Mouse (Mus musculus): ENCODE measurements around the gene Ier2. TPM values are rescaled to one million over a fixed set of nuclear protein-coding genes. Genes with fewer than 3 reads are reported as not detected.

Ier2 gene
- polyA plus RNA-seq, 1 experiment from 2014 or later = 20.1 TPM

DNA sequence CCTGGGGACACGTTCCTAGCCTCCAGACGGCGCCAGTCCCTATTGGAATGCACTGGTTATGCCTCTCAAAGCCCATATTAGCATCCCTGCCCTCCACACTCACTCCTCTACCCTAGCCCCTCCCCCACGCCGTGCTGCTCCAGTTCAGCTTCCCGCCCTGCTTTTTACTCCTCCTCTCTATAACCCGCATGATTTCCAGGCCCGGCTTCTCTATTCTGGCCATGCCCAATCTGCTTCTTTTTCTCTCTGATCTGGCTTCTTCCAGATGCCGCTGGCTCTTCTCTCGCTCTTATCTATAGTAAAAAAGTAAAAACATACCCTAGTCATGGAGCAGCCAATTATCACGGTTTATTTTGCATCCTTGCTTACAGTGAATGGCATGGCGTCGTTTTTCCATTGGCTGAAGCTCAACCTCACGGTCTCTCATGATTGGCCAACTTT lies 15.2 kb downstream of the Ier2 start:
- peak; percentile 58 for DNase-seq (ENCODE audit: low spot score)
- 2% methylated on average over 14 of the region's 14 CpGs for WGBS
- peak overlapping the region; percentile 22 for H3K4me3 ChIP-seq (replicated peaks; ENCODE audit: low read length)
- peak overlapping the region; percentile 55 for H3K4me2 ChIP-seq (replicated peaks)
- no peaks in the 10 kb centered on the region for H3K27me3 ChIP-seq (ENCODE audit: control insufficient read depth, insufficient read depth, low read length)
- peaks cover 8% of the 10 kb centered on the region; the same call in 1 of the 2 replicates for H3K4me1 ChIP-seq (replicated peaks; ENCODE audit: control insufficient read depth, insufficient read depth, low read length)
- peak overlapping the region; percentile 32; the same call in 1 of the 2 replicates for H3K27ac ChIP-seq
- H3K9me3 ChIP-seq (ENCODE audit: control insufficient read depth, low read length) = no peaks in the 10 kb centered on the region
- H3K36me3 ChIP-seq (replicated peaks; ENCODE audit: control insufficient read depth, insufficient read depth) = no peaks in the 10 kb centered on the region
- ATAC-seq (ENCODE audit: low FRiP score) = peak; percentile 61; the same call in 1 of the 2 replicates
- H3K9ac ChIP-seq = peak overlapping the region; percentile 35

DNA sequence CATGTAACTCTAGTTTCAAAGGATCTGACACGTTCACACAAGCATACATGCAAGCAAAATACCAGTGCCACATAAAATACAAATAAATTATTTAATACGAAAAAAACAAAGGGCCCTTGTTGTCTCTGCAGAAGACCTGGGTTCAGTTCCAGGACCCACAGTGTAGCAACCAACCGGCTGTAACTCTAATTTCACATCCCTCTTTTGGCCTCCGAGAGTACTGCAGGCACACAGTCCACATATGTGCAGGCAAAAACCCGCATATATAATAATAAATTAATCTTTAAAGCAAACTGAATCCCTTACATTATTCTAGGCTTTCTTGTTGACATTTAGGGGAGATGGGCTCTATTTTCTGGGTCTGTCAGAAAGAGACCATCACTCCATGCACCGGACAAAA lies 15.9 kb downstream of the Ier2 start:
- Histone ChIP-seq H3K4me3 (replicated peaks; ENCODE audit: low read length) (no peak overlapping the region), H3K9ac (no peak overlapping the region), H3K27me3 (ENCODE audit: control insufficient read depth, insufficient read depth, low read length) (no peaks in the 10 kb centered on the region), H3K4me1 (replicated peaks; ENCODE audit: control insufficient read depth, insufficient read depth, low read length) (peaks cover 8% of the 10 kb centered on the region; the same call in 1 of the 2 replicates), H3K36me3 (replicated peaks; ENCODE audit: control insufficient read depth, insufficient read depth) (no peaks in the 10 kb centered on the region), H3K27ac (no peak overlapping the region), H3K4me2 (replicated peaks) (peak overlapping the region; percentile 55), H3K9me3 (ENCODE audit: control insufficient read depth, low read length) (no peaks in the 10 kb centered on the region)
- WGBS = 62% methylated on average over 6 of the region's 6 CpGs
- no peak for DNase-seq (ENCODE audit: low spot score)
- no peak for ATAC-seq (ENCODE audit: low FRiP score)

GRCm38 (mm10) chr8:84643019-84643418 lies 19.6 kb downstream of the Ier2 start:
- no peak for DNase-seq (ENCODE audit: low spot score)
- Histone ChIP-seq H3K4me1 (replicated peaks; ENCODE audit: control insufficient read depth, insufficient read depth, low read length) (peaks cover 18% of the 10 kb centered on the region; the same call in 1 of the 2 replicates), H3K36me3 (replicated peaks; ENCODE audit: control insufficient read depth, insufficient read depth) (no peaks in the 10 kb centered on the region), H3K27ac (no peak overlapping the region), H3K4me2 (replicated peaks) (no peak overlapping the region), H3K9me3 (ENCODE audit: control insufficient read depth, low read length) (no peaks in the 10 kb centered on the region), H3K27me3 (ENCODE audit: control insufficient read depth, insufficient read depth, low read length) (no peaks in the 10 kb centered on the region), H3K9ac (no peak overlapping the region), H3K4me3 (replicated peaks; ENCODE audit: low read length) (no peak overlapping the region)
- 80% methylated on average over 5 of the region's 5 CpGs for WGBS
- no peak for ATAC-seq (ENCODE audit: low FRiP score)

DNA sequence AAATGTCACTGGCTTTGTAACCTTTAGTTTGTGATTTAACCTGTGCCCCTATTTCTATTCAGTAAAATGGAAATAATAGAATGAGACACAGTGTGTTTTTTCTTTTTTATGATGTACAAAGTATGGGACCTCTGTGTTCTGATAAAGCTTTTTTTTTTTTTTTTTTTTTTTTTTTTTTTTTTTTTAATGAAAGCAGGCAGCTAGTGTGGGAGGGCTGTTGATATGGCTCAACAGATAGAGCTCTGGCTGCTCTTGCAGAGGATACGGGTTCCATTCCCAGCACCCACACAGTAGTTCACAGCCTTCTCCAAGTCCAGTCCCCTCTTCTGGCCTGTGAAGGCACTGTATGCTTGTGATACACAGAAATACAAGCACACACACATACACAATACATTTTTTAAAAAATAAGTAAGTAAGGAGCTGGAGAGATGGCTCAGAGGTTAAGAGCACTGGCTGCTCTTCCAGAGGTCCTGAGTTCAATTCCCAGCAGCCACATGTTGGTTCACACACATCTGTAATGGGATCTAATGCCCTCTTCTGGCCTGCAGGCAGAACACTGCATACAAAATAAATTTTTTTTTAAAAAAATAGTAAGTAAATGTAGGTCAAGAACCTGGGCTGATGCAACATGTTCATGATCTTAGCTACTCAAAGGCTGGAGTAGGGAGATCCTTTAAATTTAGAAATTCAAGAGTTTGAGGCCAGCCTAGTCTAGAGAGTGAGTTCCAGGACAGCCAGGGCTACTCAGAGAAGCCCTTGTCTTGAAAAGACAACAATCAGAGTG lies 20.9 kb downstream of the Ier2 start:
- DNase-seq (ENCODE audit: low spot score) = no peak
- no peak overlapping the region for H3K4me2 ChIP-seq (replicated peaks)
- no peak overlapping the region for H3K4me3 ChIP-seq (replicated peaks; ENCODE audit: low read length)
- H3K4me1 ChIP-seq (replicated peaks; ENCODE audit: control insufficient read depth, insufficient read depth, low read length) = peaks cover 12% of the 10 kb centered on the region; the same call in 1 of the 2 replicates
- H3K27ac ChIP-seq = no peak overlapping the region
- H3K36me3 ChIP-seq (replicated peaks; ENCODE audit: control insufficient read depth, insufficient read depth) = no peaks in the 10 kb centered on the region
- H3K9ac ChIP-seq = no peak overlapping the region
- H3K9me3 ChIP-seq (ENCODE audit: control insufficient read depth, low read length) = no peaks in the 10 kb centered on the region
- no peak for ATAC-seq (ENCODE audit: low FRiP score)
- 100% methylated on average over 1 of the region's 1 CpGs for WGBS
- no peaks in the 10 kb centered on the region for H3K27me3 ChIP-seq (ENCODE audit: control insufficient read depth, insufficient read depth, low read length)

DNA sequence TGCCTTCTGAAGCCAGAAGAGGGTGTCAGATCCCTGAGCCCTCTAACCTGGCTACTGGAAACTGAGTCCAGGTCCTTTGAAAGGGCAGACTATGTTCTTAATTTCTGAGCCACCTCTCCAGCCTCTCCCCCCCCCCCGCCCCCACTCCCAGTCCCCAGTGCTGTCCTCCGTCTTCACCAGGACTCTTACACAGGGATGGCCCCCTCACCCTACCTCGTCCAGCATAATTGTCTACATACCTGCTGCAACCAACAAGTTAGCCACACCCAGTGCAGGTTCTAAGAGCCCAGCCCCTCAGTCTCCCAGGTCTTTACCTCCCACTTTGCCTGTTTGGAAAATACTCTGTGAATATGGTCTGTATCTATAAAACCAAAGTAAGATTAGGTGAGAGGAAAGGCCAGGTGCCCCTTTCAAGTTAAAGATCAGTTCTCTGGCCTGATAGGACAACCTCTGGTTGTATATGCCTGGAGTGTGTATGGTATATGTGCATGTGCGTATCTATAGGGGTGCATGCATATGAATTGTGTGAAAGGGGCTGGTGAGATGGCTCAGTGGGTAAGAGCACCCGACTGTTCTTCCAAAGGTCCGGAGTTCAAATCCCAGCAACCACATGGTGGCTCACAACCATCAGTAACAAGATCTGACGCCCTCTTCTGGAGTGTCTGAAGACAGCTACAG lies 21.9 kb downstream of the Ier2 start:
- no peak for DNase-seq (ENCODE audit: low spot score)
- Histone ChIP-seq H3K27ac (no peak overlapping the region), H3K4me2 (replicated peaks) (no peak overlapping the region), H3K27me3 (ENCODE audit: control insufficient read depth, insufficient read depth, low read length) (no peaks in the 10 kb centered on the region), H3K36me3 (replicated peaks; ENCODE audit: control insufficient read depth, insufficient read depth) (peaks cover 5% of the 10 kb centered on the region), H3K9ac (no peak overlapping the region), H3K9me3 (ENCODE audit: control insufficient read depth, low read length) (no peaks in the 10 kb centered on the region), H3K4me3 (replicated peaks; ENCODE audit: low read length) (no peak overlapping the region), H3K4me1 (replicated peaks; ENCODE audit: control insufficient read depth, insufficient read depth, low read length) (peaks cover 15% of the 10 kb centered on the region; the same call in 1 of the 2 replicates)
- no peak for ATAC-seq (ENCODE audit: low FRiP score)
- WGBS = 75% methylated on average over 7 of the region's 7 CpGs

GRCm38 (mm10) chr8:84640010-84640588 lies 22.6 kb downstream of the Ier2 start:
- Histone ChIP-seq H3K4me1 (replicated peaks; ENCODE audit: control insufficient read depth, insufficient read depth, low read length) (peaks cover 22% of the 10 kb centered on the region), H3K27me3 (ENCODE audit: control insufficient read depth, insufficient read depth, low read length) (no peaks in the 10 kb centered on the region), H3K27ac (no peak overlapping the region), H3K4me2 (replicated peaks) (peak overlapping the region; percentile 48), H3K9me3 (ENCODE audit: control insufficient read depth, low read length) (no peaks in the 10 kb centered on the region), H3K4me3 (replicated peaks; ENCODE audit: low read length) (peak overlapping the region; percentile 46), H3K9ac (peak overlapping the region; percentile 22; the same call in 1 of the 2 replicates), H3K36me3 (replicated peaks; ENCODE audit: control insufficient read depth, insufficient read depth) (peaks cover 5% of the 10 kb centered on the region)
- WGBS = 30% methylated on average over 9 of the region's 9 CpGs
- no peak for ATAC-seq (ENCODE audit: low FRiP score)
- no peak for DNase-seq (ENCODE audit: low spot score)

GRCm38 (mm10) chr8:84639162-84640009 lies 23.3 kb downstream of the Ier2 start:
- DNase-seq (ENCODE audit: low spot score) (peak; percentile 98), ATAC-seq (ENCODE audit: low FRiP score) (peak; percentile 93)
- 0% methylated on average over 101 of the region's 106 CpGs for WGBS
- Histone ChIP-seq H3K9ac (peak overlapping the region; percentile 79), H3K4me1 (replicated peaks; ENCODE audit: control insufficient read depth, insufficient read depth, low read length) (peaks cover 28% of the 10 kb centered on the region), H3K27me3 (ENCODE audit: control insufficient read depth, insufficient read depth, low read length) (no peaks in the 10 kb centered on the region), H3K27ac (peak overlapping the region; percentile 90), H3K9me3 (ENCODE audit: control insufficient read depth, low read length) (no peaks in the 10 kb centered on the region), H3K4me3 (replicated peaks; ENCODE audit: low read length) (peak overlapping the region; percentile 46), H3K36me3 (replicated peaks; ENCODE audit: control insufficient read depth, insufficient read depth) (peaks cover 5% of the 10 kb centered on the region), H3K4me2 (replicated peaks) (peak overlapping the region; percentile 91)

GRCm38 (mm10) chr8:84638555-84639161 lies 24.0 kb downstream of the Ier2 start:
- no peak for DNase-seq (ENCODE audit: low spot score)
- Histone ChIP-seq H3K9me3 (ENCODE audit: control insufficient read depth, low read length) (no peaks in the 10 kb centered on the region), H3K4me1 (replicated peaks; ENCODE audit: control insufficient read depth, insufficient read depth, low read length) (peaks cover 28% of the 10 kb centered on the region), H3K27me3 (ENCODE audit: control insufficient read depth, insufficient read depth, low read length) (no peaks in the 10 kb centered on the region), H3K9ac (peak overlapping the region; percentile 79), H3K4me2 (replicated peaks) (peak overlapping the region; percentile 91), H3K36me3 (replicated peaks; ENCODE audit: control insufficient read depth, insufficient read depth) (peaks cover 12% of the 10 kb centered on the region), H3K4me3 (replicated peaks; ENCODE audit: low read length) (peak overlapping the region; percentile 46), H3K27ac (peak overlapping the region; percentile 90)
- WGBS = under 1% methylated on average over 41 of the region's 52 CpGs
- ATAC-seq (ENCODE audit: low FRiP score) = peak; percentile 14

Measured in hindbrain, embryonic 14.5 days (tissue).